Mouse (Mus musculus) left cerebral cortex, adult 2 months (tissue): ENCODE data around the gene Asb3. TPM values are rescaled to one million over a fixed set of nuclear protein-coding genes. Genes with fewer than 3 reads are reported as not detected.
"Not testable (repeated sequence)": the region's sequence is repeated elsewhere in the genome, so short reads cannot be mapped to it uniquely, and the experiment has no call there.

Experiments used
- DNase-seq, 2 experiments: peaks; one replicate each; pipeline ENCODE4 v3.0.0; 2021 to 2022; ENCODE audit warnings: low spot score in 2 of 2, mixed read lengths in 1 of 2; ENCODE audit errors: extremely low spot score in 1 of 2
- H3K27ac ChIP-seq: fragments of 200-600 bp; 2 replicates; pipeline ENCODE4 v1.8.1; 2022
- H3K4me3 ChIP-seq: fragments of 200-600 bp; 2 replicates; pipeline ENCODE4 v1.8.1; 2022
- CTCF ChIP-seq: fragments of 200-600 bp; IDR thresholded peaks from 2 replicates; pipeline ENCODE4 v1.8.1; 2022; ENCODE audit warnings: antibody characterized with exemption, mild to moderate bottlenecking, moderate library complexity
- intact Hi-C: fragments of 180-260 bp; cut with DNase I; formaldehyde crosslinking; loops from one replicate; pipeline ENCODE4 v1.15.1; 2025
- total RNA-seq, 2 experiments: library from RNA; stranded (reverse); gene quantifications; 2 replicates each; pipeline ENCODE4 v1.2.3; 2021

Asb3 gene
- total RNA-seq, 2 experiments from 2014 or later: 18.7 to 19.4 TPM

DNA sequence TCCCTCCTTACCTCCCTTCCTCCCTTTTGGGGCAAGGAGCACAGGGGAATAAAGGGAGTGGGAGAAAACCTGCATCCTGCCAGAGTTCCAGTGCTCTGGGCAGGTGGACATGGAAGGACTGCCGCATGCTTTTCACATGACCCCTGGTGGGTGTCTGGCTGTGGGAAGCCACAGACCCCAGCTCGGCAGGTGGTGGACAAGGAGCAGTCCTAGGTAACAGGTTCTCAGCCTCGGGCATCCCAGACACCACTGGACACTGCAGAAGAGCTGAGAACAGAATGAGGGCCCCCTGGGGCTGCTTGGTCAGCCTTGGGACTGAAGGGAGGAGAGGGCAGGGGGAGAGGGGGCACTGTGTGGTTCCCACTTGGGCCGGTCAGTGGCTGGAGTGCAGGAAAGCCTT, 149.7 kb downstream of the Asb3 start:
- intact Hi-C loops: no loop called here
- no peak for TF ChIP-seq CTCF

DNA sequence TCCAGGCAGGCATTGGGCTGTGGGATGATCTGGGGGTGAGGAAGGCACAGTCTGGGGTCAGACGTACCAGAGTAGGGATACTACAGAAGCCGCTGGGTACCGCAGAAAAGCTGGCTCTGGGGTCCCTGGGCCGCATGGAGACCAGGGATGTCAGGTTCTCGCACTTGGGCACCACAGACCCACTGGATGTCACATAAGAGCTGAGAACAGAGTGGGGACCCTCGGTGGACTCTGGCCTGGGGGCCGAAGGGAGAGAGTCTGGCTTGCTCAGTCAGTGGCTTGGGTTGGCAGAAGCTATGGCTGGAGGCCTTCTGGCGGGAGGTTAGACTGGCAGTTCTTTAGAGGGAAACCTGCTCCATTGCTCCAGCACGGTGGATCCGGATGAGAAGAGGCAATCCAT, 204.8 kb downstream of the Asb3 start:
- H3K4me3 ChIP-seq: no peak overlapping the region
- intact Hi-C loops: no loop called here
- no peak overlapping the region for H3K27ac ChIP-seq
- DNase-seq: no peak
- no peak for TF ChIP-seq CTCF

More for the DNA sequence above, 149.7 kb downstream of the Asb3 start:
- DNase-seq: no peak
- Histone ChIP-seq H3K4me3 (no peak overlapping the region), H3K27ac (no peak overlapping the region)

DNA sequence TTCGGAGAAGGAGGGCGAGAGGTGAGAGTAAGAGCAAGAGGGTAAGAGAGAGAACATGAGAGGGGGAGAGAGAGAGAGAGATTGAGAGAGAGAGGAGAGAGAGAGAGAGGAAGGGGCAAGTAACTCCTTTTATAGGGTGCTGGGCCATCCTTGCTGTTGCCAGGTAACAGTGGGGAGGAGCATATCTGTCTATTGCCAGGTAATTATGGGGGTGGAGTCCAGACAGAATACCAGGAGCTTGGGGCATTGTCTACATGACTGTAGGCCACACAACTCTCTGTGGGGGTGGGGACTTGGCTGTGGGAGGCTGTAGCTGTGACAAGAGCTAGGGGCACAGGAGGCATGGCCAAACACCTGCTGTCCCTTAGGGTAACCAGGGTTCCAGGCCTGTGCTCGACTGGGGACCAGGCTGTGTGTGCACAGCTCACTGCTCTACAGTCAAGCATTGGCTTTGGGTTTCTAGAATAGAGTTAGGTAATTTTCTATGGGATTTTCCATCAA, 205.3 kb downstream of the Asb3 start:
- Histone ChIP-seq H3K4me3 (no peak overlapping the region), H3K27ac (no peak overlapping the region)
- DNase-seq: no peak
- intact Hi-C loops: no loop called here
- TF ChIP-seq CTCF: no peak

DNA sequence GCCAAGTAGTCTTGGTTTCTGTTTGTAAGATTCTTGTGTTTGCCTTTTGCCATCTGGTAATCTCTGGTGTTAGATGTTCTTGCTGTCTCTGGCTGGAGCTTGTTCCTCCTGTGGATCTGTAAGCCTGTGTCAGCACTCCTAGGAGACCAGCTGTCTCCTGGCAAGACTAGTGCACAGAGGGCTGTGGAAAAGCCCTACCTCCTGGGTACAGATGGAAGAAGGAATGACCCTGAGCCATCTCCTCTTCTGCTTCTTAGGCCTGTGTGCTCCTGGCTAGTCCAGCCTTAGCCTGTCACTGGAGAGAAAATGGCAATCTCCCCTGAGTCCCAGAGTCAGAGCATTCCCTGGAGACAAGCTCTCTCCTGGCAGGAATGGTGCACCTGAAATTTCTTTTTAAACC, 214.3 kb downstream of the Asb3 start:
- H3K4me3 ChIP-seq, DNase-seq, intact Hi-C loops, H3K27ac ChIP-seq: not testable (repeated sequence)

DNA sequence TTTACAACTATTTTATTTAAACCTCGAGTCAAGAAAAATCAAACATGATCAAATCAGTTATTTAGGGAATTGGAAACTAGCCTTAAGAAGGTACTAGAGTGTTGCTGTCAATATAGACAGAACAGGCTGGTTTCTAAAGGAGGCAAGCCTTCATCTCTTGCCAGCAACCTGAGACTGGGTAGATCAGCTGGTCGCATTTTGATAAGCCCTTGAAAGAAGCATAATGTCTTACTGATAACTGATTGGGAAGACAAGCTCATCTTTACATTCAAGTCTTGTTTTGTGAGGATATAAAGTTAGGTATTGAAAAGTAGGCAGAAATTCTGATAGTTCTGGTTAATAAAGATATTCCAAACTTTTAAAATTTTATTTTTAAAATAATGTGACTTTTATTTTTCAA, 217.0 kb downstream of the Asb3 start:
- TF ChIP-seq CTCF: no peak
- Histone ChIP-seq H3K4me3 (no peak overlapping the region), H3K27ac (no peak overlapping the region)
- intact Hi-C loops: no loop called here
- DNase-seq: no peak

DNA sequence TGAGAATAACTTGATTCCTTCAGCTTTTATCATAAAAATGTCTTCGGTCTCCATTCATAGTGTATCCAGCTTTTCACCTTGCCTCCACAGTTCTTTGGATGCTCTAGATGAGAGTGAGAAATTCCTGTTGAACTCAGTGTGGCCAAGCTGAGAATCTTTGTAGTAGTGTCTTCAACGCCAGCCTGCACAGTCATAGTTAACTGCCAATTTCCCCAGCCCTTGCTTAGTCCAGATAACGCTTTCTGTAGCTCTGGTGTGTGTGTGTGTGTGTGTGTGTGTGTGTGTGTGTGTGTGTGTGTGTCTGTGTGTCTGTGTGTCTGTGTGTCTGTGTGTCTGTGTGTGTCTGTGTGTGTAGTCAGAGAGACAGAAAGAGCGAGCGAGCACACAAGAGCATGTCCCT, 220.1 kb downstream of the Asb3 start:
- DNase-seq: no peak
- no peak for TF ChIP-seq CTCF
- no peak overlapping the region for H3K27ac ChIP-seq
- H3K4me3 ChIP-seq: no peak overlapping the region
- intact Hi-C loops: no loop called here

DNA sequence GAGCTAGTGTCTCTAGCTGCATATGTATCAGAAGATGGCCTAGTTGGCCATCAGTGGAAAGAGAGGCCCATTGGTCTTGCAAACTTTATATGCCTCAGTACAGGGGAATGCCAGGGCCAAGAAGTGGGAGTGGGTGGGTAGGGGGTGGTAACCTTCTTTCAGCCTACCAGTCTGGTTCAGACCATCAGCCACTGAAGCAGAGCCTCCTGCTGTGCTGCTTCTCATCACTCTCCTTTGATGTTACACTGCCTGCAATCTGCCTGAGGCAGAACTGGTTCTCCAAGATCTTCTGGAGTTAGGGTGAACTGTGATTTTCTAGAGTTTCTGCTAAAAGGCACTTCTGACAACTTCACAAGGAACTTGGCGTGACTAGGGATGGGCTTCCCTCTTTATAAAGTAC, 241.7 kb downstream of the Asb3 start:
- H3K4me3 ChIP-seq, intact Hi-C loops, H3K27ac ChIP-seq, DNase-seq: not testable (repeated sequence)

DNA sequence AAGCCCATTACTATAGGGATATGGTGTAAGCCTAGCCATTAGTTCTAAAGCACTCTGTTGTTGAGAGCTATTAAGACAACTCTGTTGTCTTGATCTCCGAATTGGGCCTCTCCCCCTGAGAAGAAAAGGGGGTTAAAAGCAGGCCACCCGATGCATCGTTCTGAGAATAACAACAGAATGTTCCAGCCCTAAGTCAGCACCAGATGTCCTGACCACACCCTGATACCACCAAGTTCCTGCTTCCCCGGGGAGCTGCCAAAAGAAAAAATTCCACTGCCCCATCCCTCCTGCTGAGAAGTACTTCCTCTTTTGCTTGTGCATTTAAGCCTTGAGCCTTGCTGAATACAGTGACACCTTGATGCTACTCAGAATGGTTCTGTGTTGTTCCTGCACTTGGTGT, 248.5 kb downstream of the Asb3 start:
- DNase-seq, H3K27ac ChIP-seq, intact Hi-C loops, H3K4me3 ChIP-seq: not testable (repeated sequence)

DNA sequence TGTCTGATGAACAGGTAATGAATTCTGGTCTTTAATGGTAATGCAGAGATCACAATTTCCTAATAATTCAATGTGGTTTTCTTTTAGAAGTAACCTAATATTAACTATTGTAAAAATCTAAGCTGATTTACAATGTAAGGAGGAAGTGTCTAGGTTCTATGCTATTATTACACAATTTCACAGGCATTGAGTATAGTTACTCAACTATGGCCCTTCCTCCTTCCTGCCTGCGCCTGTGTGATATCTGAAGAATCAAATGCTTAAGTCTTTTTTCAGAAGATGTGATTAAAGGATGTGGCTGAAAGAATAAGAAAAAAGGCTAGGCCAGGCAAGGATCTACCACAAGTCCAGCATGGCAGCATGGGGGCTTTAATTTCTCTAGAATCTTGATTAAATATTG, 249.6 kb downstream of the Asb3 start:
- DNase-seq, intact Hi-C loops, H3K27ac ChIP-seq, H3K4me3 ChIP-seq: not testable (repeated sequence)

DNA sequence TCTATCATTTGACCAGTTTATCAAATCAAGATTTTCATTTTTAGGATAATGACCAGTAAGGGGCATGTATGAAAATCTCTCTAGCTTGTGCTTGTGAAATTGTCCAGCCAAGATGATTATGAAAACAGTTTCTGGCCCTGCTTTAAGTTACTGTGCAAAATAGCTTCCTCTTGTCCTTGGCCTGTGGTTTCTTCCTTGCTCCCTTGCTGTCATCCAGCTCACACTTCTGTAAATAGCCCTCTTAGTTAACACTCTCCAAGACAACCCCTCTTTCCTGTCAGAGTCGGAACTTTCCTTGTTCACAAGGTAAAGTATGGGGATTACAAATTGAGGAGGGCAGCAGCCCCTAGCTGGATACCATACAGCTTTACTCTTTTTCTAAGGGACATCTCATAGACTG, 253.2 kb downstream of the Asb3 start:
- H3K27ac ChIP-seq, DNase-seq, intact Hi-C loops, H3K4me3 ChIP-seq: not testable (repeated sequence)

Other genes with a start within 250 kb of the Asb3 start
- gene Acyp2, start 235.8 kb upstream of the Asb3 start, total RNA-seq: 10 to 100 TPM; 22.8 to 27.1 TPM
- gene Psme4, start 113.7 kb upstream of the Asb3 start, total RNA-seq: 10 to 100 TPM; 49.9 to 54.1 TPM
- gene Gpr75, start 58 bp upstream of the Asb3 start, total RNA-seq: 10 to 100 TPM; 10.5 to 12.2 TPM
- gene Erlec1, start 68.9 kb downstream of the Asb3 start, total RNA-seq: 10 to 100 TPM; 58.6 to 59.4 TPM
- 10 to 100 TPM; 14.6 to 15.4 TPM for gene Chac2, start 100.9 kb downstream of the Asb3 start, total RNA-seq